Mouse (Mus musculus): ENCODE measurements at regions not wholly inside any gene's neighbourhood (a gene's known extent, or its start where the extent isn't known, plus 50 kb on each side); places are given as distances from the start of the nearest gene placed in this dataset. TPM values are rescaled to one million over a fixed set of nuclear protein-coding genes. Genes with fewer than 3 reads are reported as not detected.

- no peak for DNase-seq
Measured at GRCm38 (mm10) chr6:94768230-94768629, 68.3 kb upstream of the Lrig1 start.

- no peak for DNase-seq
Measured at GRCm38 (mm10) chr6:94765724-94766123, 65.8 kb upstream of the Lrig1 start.

- DNase-seq: no peak
Measured at GRCm38 (mm10) chr6:94761341-94761740, 61.4 kb upstream of the Lrig1 start.

GRCm38 (mm10) chr6:94760629-94761111 lies 60.7 kb upstream of the Lrig1 start:
- DNase-seq: no peak

- no peak for DNase-seq
Measured at GRCm38 (mm10) chr6:94759649-94760048, 59.7 kb upstream of the Lrig1 start.

- DNase-seq: no peak
Measured at GRCm38 (mm10) chr6:94756006-94756405, 56.0 kb upstream of the Lrig1 start.

- no peak for DNase-seq
Measured at GRCm38 (mm10) chr6:94755297-94755831, 55.4 kb upstream of the Lrig1 start.

- DNase-seq: no peak
Measured at GRCm38 (mm10) chr6:94754522-94754921, 54.6 kb upstream of the Lrig1 start.

- no peak for DNase-seq
Measured at GRCm38 (mm10) chr6:94751101-94751440, 51.1 kb upstream of the Lrig1 start.

- no peak for DNase-seq
Measured at GRCm38 (mm10) chr6:94750228-94751100, 50.5 kb upstream of the Lrig1 start.

Small RNAs in the stretch of these regions (microRNA-seq; reads per million reads assigned to microRNA genes)
- gene Gm23364: not detected
